Mouse (Mus musculus) CH12.LX (cell line): Measurements from ENCODE around the gene Plekhh3.

Experiments used
- CTCF ChIP-seq, 2 experiments: IDR thresholded peaks in 1 of 2; conservative IDR thresholded peaks in 1 of 2; 2 replicates each; pipeline ENCODE4 v1.5.1; 2011 to 2012; ENCODE audit warnings: low read depth in 2 of 2, low read length in 2 of 2, improper control_type of control experiment in 1 of 2, inconsistent platforms in 1 of 2, mild to moderate bottlenecking in 1 of 2, moderate library complexity in 1 of 2
- EP300 ChIP-seq: IDR thresholded peaks from 2 replicates; pipeline ENCODE4 v1.6.1; 2011; ENCODE audit warnings: low read length, improper control_type of control experiment
- HCFC1 ChIP-seq: IDR thresholded peaks from 2 replicates; pipeline ENCODE4 v1.6.1; 2012; ENCODE audit warnings: low read depth, mild to moderate bottlenecking, inconsistent platforms, low read length, improper control_type of control experiment
- IRF4 ChIP-seq: IDR thresholded peaks from 2 replicates; pipeline ENCODE4 v1.6.1; 2014; ENCODE audit warnings: low read depth, mild to moderate bottlenecking, inconsistent platforms, low read length, improper control_type of control experiment
- MAFK ChIP-seq: IDR thresholded peaks from 2 replicates; pipeline ENCODE4 v1.6.1; 2011; ENCODE audit warnings: low read length, improper control_type of control experiment; ENCODE audit not compliant: insufficient replicate concordance
- MAZ ChIP-seq: IDR thresholded peaks from 2 replicates; pipeline ENCODE4 v1.6.1; 2012; ENCODE audit warnings: low read depth, mild to moderate bottlenecking, inconsistent platforms, low read length, improper control_type of control experiment, moderate library complexity
- MYC ChIP-seq: IDR thresholded peaks from 2 replicates; pipeline ENCODE4 v1.6.1; 2011; ENCODE audit warnings: low read depth, mild to moderate bottlenecking, improper control_type of control experiment, low read length
- PAX5 ChIP-seq: IDR thresholded peaks from 2 replicates; pipeline ENCODE4 v1.6.1; 2012; ENCODE audit warnings: low read length, inconsistent platforms, mixed read lengths
- POLR2A ChIP-seq: IDR thresholded peaks from 2 replicates; pipeline ENCODE4 v1.6.1; 2011; ENCODE audit warnings: low read depth, mild to moderate bottlenecking, improper control_type of control experiment, low read length
- POLR2AphosphoS2 ChIP-seq: IDR thresholded peaks from 2 replicates; pipeline ENCODE4 v1.6.1; 2011; ENCODE audit warnings: low read depth, low read length, improper control_type of control experiment
- SMC3 ChIP-seq: IDR thresholded peaks from 2 replicates; pipeline ENCODE4 v1.6.1; 2011; ENCODE audit warnings: low read depth, low read length, improper control_type of control experiment
- USF2 ChIP-seq: conservative IDR thresholded peaks from 2 replicates; pipeline ENCODE4 v1.6.1; 2011; ENCODE audit warnings: low read depth, low read length, improper control_type of control experiment
- ZC3H11A ChIP-seq: IDR thresholded peaks from 2 replicates; pipeline ENCODE4 v1.6.1; 2012; ENCODE audit warnings: low read depth, mild to moderate bottlenecking, inconsistent platforms, low read length, improper control_type of control experiment
- ZKSCAN1 ChIP-seq: IDR thresholded peaks from 2 replicates; pipeline ENCODE4 v1.6.1; 2012; ENCODE audit warnings: low read depth, inconsistent platforms, low read length, improper control_type of control experiment, borderline replicate concordance

GRCm38 (mm10) chr11:101190913-101191907 lies 20.1 kb upstream of the Plekhh3 start:
- TF ChIP-seq EP300 (peak; percentile 43; the same call in 1 of the 2 replicates), HCFC1 (no peak), ZKSCAN1 (no peak), ZC3H11A (no peak), CTCF (conservative IDR thresholded peaks at IDR 0.05 in 1 of 2, IDR thresholded peaks at IDR 0.05 in 1 of 2; ENCODE audit: low read depth in 2 of 2, low read length in 2 of 2) (no peak), IRF4 (peak; percentile 48), MAFK (no peak), POLR2A (peak; percentile 42; the same call in 1 of the 2 replicates), MAZ (peak; percentile 51; the same call in 1 of the 2 replicates), POLR2AphosphoS2 (peak; percentile 93), PAX5 (no peak), MYC (no peak), USF2 (no peak), SMC3 (peak; percentile 9; the same call in 1 of the 2 replicates)
